Mouse (Mus musculus): ENCODE results near the gene Stx1b.
"Not testable (repeated sequence)": the region's sequence is repeated elsewhere in the genome, so short reads cannot be mapped to it uniquely, and the experiment has no call there.

Gene Stx1b

DNA sequence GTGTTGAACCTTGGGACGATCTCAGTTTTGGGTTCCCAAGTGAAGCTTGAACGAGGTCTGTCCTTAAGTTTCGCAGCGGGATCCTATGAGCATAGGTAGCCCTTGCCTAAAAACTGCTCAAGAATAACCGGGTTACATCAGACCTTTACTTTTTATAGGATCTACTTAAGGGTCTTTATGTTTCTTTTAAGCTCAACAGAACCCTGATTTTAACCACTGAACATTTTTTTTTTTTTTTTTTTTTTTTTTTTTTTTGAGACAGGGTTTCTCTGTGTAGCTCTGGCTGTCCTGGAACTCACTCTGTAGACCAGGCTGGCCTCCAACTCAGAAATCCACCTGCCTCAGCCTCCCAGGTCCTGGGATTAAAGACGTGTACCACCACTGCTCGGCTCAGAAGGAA, 48.5 kb downstream of the Stx1b start:
- not testable (repeated sequence) for DNase-seq

GRCm38 (mm10) chr7:127773664-127774384, 50.5 kb downstream of the Stx1b start:
- peak; percentile 84 for DNase-seq

GRCm38 (mm10) chr7:127772557-127772956, 51.8 kb downstream of the Stx1b start:
- no peak for DNase-seq

GRCm38 (mm10) chr7:127772080-127772479, 52.3 kb downstream of the Stx1b start:
- DNase-seq: no peak

GRCm38 (mm10) chr7:127771262-127771661, 53.1 kb downstream of the Stx1b start:
- no peak for DNase-seq

GRCm38 (mm10) chr7:127770039-127770905, 54.1 kb downstream of the Stx1b start:
- no peak for DNase-seq

- DNase-seq: peak; percentile 94
Observed at GRCm38 (mm10) chr7:127769651-127770038, 54.7 kb downstream of the Stx1b start, which contains the start of gene Orai3. Gene Orai3, plus strand, starts transcription at chr7:127769815.

GRCm38 (mm10) chr7:127768997-127769593, 55.3 kb downstream of the Stx1b start:
- peak; percentile 99 for DNase-seq

DNA sequence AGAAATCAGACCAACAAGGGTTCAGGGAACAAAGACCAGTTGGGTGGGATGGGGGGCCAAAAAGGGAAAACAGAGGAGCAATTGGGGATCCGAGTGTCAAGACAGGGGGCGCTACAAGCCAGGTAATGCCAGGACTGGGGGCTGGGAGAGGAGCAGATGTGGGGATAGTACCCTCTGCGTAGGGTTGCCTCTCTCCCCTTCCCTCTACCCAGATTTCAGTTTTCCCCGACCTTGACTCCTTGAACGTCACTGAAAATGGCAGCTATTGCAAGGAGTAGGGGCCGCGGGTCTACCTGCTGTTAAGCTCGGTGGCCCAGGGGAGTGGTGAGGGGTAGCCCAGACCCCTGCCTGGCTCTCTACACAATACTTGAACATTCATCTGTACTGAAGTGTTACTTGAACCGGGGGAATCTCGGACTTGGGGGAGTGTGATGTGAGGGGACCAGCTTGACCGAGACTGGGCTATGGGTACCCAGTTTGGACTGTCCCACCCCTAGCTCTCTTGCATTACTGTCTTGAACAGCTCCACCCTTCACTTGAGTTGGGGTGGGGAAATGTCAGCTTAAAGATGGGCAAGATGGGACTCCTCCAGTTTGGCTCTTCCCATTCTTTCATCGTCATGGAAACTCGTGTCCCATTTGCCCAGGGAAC, 55.9 kb downstream of the Stx1b start:
- DNase-seq: no peak

- no peak for DNase-seq
Observed at GRCm38 (mm10) chr7:127767671-127768345, 56.5 kb downstream of the Stx1b start.

DNA sequence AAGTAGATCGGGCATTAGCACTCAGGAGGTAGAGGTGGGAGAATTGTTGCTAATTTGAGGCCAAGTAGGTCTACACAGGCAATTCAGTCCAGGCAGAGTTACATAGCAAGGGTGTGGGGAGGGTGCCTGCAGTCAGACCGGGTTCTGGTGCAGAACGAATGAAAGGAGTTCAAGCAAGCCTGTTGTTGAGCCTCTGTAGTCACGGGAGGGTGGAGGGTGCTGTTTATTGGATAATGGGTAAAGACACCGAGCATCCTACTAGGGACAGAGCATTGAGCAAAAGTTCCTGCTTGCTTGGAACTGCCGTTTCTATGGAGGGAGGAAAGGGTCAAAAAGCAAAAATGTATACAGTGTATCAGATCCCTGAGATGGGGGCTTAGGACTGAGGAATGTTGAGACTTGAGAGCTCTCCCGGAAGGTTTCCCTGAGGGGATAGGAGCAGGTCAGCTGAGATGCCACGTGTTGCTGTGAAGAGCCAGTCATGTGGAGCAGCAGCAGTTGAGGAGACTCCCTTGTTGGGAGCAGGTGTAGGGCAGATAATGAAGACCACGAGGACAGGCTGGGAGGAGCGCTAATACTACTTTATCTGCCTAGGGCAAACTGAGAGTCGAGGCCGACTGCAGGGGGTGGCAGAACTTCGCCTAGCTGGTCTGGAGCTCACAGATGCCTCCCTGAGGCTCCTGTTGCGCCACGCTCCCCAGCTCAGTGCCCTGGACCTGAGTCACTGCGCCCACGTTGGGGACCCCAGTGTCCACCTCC, 57.3 kb downstream of the Stx1b start:
- no peak for DNase-seq

DNA sequence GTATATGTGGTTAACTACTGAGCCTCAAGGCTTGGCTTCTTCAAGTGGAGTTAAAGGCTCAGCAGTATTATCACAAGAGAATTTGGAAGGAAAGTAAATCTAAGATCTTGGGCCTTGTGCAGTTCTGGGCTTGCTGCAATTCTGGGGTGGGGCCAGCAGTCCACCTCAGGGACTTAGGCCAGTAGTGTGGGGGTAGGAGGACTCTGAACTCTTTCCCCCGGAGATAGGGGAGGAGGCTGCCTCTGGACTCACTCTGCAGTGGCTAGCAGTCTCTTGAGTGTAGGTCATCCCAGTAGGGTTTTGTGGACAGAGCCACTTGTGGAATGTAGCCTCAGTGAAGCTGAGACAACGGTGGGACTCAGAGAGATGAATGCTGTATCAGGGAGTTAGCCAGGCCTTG, 58.6 kb downstream of the Stx1b start:
- DNase-seq: no peak

GRCm38 (mm10) chr7:127763642-127764041, 60.7 kb downstream of the Stx1b start:
- no peak for DNase-seq

DNA sequence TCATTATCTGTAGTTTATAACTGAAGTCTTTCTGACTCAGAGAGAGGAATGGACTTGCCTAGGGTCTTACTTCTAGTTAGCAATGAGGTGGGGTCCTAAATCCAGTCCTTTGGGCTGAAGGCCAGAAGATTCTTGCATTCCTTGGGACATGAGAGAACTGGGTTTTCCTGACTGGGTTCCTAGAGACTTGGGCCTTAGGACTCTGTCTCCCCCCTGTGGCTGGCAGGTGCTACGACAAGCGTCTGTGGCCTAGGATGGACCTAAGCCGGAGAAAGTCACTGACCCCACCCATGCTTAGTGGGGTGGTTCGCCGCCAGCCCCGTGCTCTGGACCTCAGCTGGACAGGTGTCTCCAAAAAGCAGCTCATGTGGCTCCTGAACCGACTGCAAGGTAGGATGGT, 63.3 kb downstream of the Stx1b start:
- peak; percentile 82 for DNase-seq

GRCm38 (mm10) chr7:127760478-127760877, 63.9 kb downstream of the Stx1b start:
- DNase-seq: no peak

GRCm38 (mm10) chr7:127759716-127760115, 64.6 kb downstream of the Stx1b start:
- DNase-seq: no peak

All from lung, postnatal 36 days (tissue).